Mouse (Mus musculus) ES-E14 (cell line): ENCODE results near the gene Sestd1.

Source experiments
- CHD2 ChIP-seq: IDR thresholded peaks from 2 replicates; pipeline ENCODE4 v1.6.1; 2014; ENCODE audit warnings: mild to moderate bottlenecking, low read depth, low read length, inconsistent platforms
- HCFC1 ChIP-seq: IDR thresholded peaks from 2 replicates; pipeline ENCODE4 v1.6.1; 2012; ENCODE audit warnings: low read length, inconsistent platforms, borderline replicate concordance; ENCODE audit not compliant: insufficient read depth
- MAFK ChIP-seq: IDR thresholded peaks from 2 replicates; pipeline ENCODE4 v1.6.1; 2014; ENCODE audit warnings: mild to moderate bottlenecking, low read depth, low read length, inconsistent platforms; ENCODE audit not compliant: insufficient read depth
- ZC3H11A ChIP-seq: IDR thresholded peaks from 2 replicates; pipeline ENCODE4 v1.6.1; 2012; ENCODE audit warnings: low read depth, mild to moderate bottlenecking, inconsistent platforms, low read length, borderline replicate concordance
- ZNF384 ChIP-seq: IDR thresholded peaks from 2 replicates; pipeline ENCODE4 v1.6.1; 2012; ENCODE audit warnings: low read depth, low read length, inconsistent platforms

DNA sequence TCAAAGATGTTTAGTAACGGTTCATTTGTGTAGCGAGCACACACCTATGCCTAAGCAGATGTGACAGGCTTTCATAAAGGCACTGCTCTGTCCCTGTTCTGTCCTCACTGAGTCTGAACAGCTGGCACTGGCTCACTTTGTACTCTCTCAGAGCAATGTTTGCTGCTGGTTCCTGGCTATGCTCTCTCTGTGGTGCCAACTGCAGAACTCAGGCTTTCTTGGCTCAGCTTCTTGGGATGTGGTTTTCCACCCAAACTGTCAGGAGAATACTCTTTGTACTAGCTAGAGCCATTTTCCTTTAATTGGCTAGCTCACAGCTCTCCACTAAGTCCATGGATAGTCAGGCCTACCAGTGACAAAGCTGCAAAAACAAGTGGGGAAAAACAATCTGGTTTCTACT lies 59.4 kb downstream of the Sestd1 start:
- TF ChIP-seq MAFK = no peak
- no peak for TF ChIP-seq ZC3H11A
- no peak for TF ChIP-seq CHD2
- no peak for TF ChIP-seq HCFC1
- TF ChIP-seq ZNF384 = no peak
